Mouse (Mus musculus): ENCODE measurements at regions not wholly inside any gene's neighbourhood (a gene's known extent, or its start where the extent isn't known, plus 50 kb on each side); places are given as distances from the start of the nearest gene placed in this dataset.

DNA sequence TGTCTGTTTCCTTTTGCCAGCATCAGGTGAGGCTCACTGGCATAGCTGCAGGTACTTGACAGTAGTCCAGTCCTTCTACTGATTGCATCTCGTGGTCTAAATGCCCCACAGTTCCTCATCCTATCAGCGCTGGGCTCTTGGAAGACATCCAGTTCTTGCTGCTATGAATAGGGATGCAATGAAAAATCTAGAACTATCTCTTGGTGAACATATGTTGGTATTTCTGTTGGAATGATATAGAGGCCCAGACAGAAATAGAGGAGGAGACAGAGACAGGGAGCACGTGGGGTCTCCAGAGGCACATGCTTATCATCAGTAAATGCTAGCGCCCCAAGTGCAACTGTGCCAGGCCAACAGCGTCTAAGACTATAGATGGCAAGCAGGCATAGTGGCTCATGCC, 81.4 kb upstream of the Ctnnb1 start:
- H3K27me3 ChIP-seq (ENCODE audit: control insufficient read depth, insufficient read depth, low read depth, low read length), result no peaks in the 10 kb centered on the region
- no peak overlapping the region for H3K9ac ChIP-seq (ENCODE audit: low read depth, low read length)
- H3K9me3 ChIP-seq (replicated peaks; ENCODE audit: control insufficient read depth, low read length, poor library complexity, severe bottlenecking), result no peaks in the 10 kb centered on the region
- no peaks in the 10 kb centered on the region for H3K4me1 ChIP-seq (ENCODE audit: control insufficient read depth, insufficient read depth, low read length)
- H3K4me2 ChIP-seq (ENCODE audit: low read length), result no peak overlapping the region
- 87% methylated on average over 5 of the region's 5 CpGs for WGBS
- H3K27ac ChIP-seq (ENCODE audit: low read length), result no peak overlapping the region
- ATAC-seq, result no peak
- H3K4me3 ChIP-seq (ENCODE audit: low read depth, low read length), result no peak overlapping the region
- no peaks in the 10 kb centered on the region for H3K36me3 ChIP-seq (ENCODE audit: control insufficient read depth, insufficient read depth, low read length)

DNA sequence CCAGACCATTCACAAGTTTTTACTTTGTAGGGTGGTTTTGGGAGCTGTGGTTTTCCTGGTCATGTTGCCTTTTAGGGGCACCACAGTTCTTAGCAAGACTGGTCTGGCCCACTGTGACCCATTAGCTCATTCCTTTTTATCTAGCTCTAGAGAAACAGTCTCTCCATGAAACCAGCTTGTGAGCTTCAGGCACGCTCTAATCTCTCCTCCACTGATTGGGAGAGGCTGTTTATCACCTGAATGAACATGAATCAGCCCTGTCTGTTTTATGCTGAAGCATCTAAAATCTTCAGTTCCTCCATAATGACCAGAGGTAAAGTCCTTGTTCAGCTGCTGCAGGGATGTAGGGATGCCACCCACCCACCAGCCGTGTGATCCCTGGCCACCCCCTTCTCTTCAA, 80.1 kb upstream of the Ctnnb1 start:
- Histone ChIP-seq H3K9ac (ENCODE audit: low read depth, low read length) (no peak overlapping the region), H3K27me3 (ENCODE audit: control insufficient read depth, insufficient read depth, low read depth, low read length) (no peaks in the 10 kb centered on the region), H3K36me3 (ENCODE audit: control insufficient read depth, insufficient read depth, low read length) (no peaks in the 10 kb centered on the region), H3K4me3 (ENCODE audit: low read depth, low read length) (no peak overlapping the region), H3K27ac (ENCODE audit: low read length) (no peak overlapping the region), H3K4me1 (ENCODE audit: control insufficient read depth, insufficient read depth, low read length) (no peaks in the 10 kb centered on the region), H3K4me2 (ENCODE audit: low read length) (no peak overlapping the region), H3K9me3 (replicated peaks; ENCODE audit: control insufficient read depth, low read length, poor library complexity, severe bottlenecking) (no peaks in the 10 kb centered on the region)
- no peak for ATAC-seq
- WGBS, result 66% methylated on average over 2 of the region's 2 CpGs

DNA sequence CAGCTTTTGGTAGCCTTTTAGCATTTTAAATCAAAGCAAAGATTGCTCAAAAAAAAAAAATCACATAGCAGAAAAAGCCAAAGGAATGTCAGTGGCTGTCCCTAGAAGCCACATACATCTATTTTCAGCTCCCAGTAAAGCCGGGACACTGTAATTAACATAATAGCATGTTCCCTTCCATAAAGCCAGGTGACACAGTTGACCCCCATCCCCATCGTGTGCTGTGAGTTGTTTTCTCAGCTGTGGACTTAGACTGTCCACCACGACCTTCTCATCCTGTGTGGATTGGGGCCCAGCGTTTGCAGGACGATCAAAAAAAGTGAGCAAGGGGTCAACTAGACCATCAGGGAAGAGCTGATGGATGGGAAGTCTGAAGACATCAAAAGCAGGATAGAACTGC, 78.9 kb upstream of the Ctnnb1 start:
- Histone ChIP-seq H3K36me3 (ENCODE audit: control insufficient read depth, insufficient read depth, low read length) (no peaks in the 10 kb centered on the region), H3K4me1 (ENCODE audit: control insufficient read depth, insufficient read depth, low read length) (no peaks in the 10 kb centered on the region), H3K27me3 (ENCODE audit: control insufficient read depth, insufficient read depth, low read depth, low read length) (no peaks in the 10 kb centered on the region), H3K27ac (ENCODE audit: low read length) (no peak overlapping the region), H3K4me3 (ENCODE audit: low read depth, low read length) (no peak overlapping the region), H3K9ac (ENCODE audit: low read depth, low read length) (no peak overlapping the region), H3K9me3 (replicated peaks; ENCODE audit: control insufficient read depth, low read length, poor library complexity, severe bottlenecking) (no peaks in the 10 kb centered on the region), H3K4me2 (ENCODE audit: low read length) (no peak overlapping the region)
- 80% methylated on average over 5 of the region's 5 CpGs for WGBS
- ATAC-seq, result no peak

DNA sequence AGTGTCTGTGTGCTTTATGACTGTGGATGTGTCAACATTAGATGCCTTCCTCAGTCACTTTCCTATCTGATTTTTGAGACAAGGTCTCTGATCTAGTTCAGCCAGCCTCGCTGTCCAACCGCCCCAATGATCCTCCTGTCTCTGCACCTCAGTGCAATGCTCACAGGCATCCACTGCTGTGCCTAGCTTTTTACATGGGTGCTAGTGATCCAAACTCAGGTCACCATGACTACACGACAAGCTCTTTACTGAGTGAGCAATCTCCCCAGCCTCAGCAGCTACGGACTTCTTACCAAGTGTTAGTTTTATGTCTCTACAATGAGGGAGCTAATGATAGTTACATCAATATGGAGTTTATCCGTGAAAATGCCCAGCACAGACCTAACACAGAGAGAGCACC, 77.1 kb upstream of the Ctnnb1 start:
- Histone ChIP-seq H3K4me1 (ENCODE audit: control insufficient read depth, insufficient read depth, low read length) (no peaks in the 10 kb centered on the region), H3K27ac (ENCODE audit: low read length) (no peak overlapping the region), H3K27me3 (ENCODE audit: control insufficient read depth, insufficient read depth, low read depth, low read length) (no peaks in the 10 kb centered on the region), H3K9me3 (replicated peaks; ENCODE audit: control insufficient read depth, low read length, poor library complexity, severe bottlenecking) (no peaks in the 10 kb centered on the region), H3K4me3 (ENCODE audit: low read depth, low read length) (no peak overlapping the region), H3K9ac (ENCODE audit: low read depth, low read length) (no peak overlapping the region), H3K36me3 (ENCODE audit: control insufficient read depth, insufficient read depth, low read length) (no peaks in the 10 kb centered on the region), H3K4me2 (ENCODE audit: low read length) (no peak overlapping the region)
- WGBS, result 90% methylated on average over 5 of the region's 5 CpGs
- no peak for ATAC-seq

DNA sequence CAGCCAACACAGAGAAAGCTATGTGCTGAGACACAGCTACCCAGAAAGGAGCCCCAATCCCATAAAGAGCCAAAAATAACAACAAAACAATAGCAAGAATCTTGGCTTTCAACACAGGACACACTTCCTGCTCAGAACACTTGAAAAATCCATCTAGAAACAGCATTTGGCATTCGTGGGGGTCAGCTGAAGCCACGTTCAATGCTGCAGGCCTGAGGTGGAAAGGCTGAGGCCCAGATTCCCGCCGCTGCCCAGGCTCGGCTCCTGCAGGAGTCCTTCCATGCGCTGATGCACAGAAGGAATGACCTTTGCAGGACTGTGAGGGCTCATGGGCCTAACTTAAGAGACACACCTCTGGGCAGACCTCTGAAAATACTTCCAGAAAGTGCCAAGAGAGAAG, 76.4 kb upstream of the Ctnnb1 start:
- no peaks in the 10 kb centered on the region for H3K27me3 ChIP-seq (ENCODE audit: control insufficient read depth, insufficient read depth, low read depth, low read length)
- 69% methylated on average over 6 of the region's 6 CpGs for WGBS

DNA sequence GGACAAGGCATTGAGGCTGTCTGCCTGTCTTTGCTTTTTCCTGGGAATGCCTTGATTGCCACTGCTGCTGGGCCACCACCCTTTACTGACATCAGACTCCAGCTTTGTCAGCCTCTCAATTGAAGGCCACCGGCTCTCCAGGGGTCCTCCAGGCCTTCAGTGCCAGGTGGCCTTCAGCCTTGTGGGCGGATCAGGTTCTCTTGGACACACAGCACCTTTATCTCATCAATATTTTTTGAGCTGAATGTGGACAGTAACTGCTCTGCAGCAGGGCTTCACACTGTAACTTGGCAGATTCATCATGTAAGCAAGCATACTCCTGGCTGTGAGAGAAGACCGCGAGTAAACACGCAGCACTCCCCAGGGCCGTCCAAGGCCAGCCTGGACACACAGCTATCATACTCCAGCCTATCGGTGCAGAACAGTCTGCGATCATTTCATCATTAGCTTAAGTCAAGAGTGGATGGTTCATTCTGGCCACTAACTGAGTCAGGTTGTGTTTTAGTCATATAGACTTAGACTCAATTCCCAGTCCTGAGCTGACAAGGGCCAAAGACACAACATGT, 75.9 kb upstream of the Ctnnb1 start:
- Histone ChIP-seq H3K4me3 (ENCODE audit: low read depth, low read length) (no peak overlapping the region), H3K27ac (ENCODE audit: low read length) (no peak overlapping the region), H3K9ac (ENCODE audit: low read depth, low read length) (no peak overlapping the region), H3K9me3 (replicated peaks; ENCODE audit: control insufficient read depth, low read length, poor library complexity, severe bottlenecking) (no peaks in the 10 kb centered on the region), H3K4me1 (ENCODE audit: control insufficient read depth, insufficient read depth, low read length) (no peaks in the 10 kb centered on the region), H3K27me3 (ENCODE audit: control insufficient read depth, insufficient read depth, low read depth, low read length) (no peaks in the 10 kb centered on the region), H3K4me2 (ENCODE audit: low read length) (no peak overlapping the region), H3K36me3 (ENCODE audit: control insufficient read depth, insufficient read depth, low read length) (no peaks in the 10 kb centered on the region)
- WGBS, result 89% methylated on average over 8 of the region's 8 CpGs
- no peak for ATAC-seq

More for the DNA sequence above, 76.4 kb upstream of the Ctnnb1 start:
- Histone ChIP-seq H3K36me3 (ENCODE audit: control insufficient read depth, insufficient read depth, low read length) (no peaks in the 10 kb centered on the region), H3K9me3 (replicated peaks; ENCODE audit: control insufficient read depth, low read length, poor library complexity, severe bottlenecking) (no peaks in the 10 kb centered on the region), H3K4me1 (ENCODE audit: control insufficient read depth, insufficient read depth, low read length) (no peaks in the 10 kb centered on the region), H3K9ac (ENCODE audit: low read depth, low read length) (no peak overlapping the region), H3K4me3 (ENCODE audit: low read depth, low read length) (no peak overlapping the region), H3K4me2 (ENCODE audit: low read length) (no peak overlapping the region), H3K27ac (ENCODE audit: low read length) (no peak overlapping the region)
- ATAC-seq, result no peak

DNA sequence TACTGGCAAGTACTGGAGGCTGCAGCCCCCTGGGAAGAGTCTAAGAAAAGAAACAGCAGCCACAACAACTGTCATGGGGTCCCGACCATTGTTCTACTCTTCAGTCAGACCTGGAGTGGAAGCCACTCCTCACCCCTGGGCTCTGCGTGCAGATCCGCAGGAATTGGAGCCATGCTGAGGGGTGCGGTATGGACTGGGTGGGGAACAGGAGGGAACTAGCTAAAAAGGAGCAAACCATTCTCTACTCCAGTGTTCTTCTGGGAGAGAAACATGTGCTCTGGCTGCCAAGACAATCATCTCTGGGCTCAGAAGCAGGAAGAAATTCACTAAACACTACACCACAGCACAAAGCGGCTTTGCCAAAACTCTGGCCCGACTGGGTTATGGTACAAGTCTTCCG, 74.7 kb upstream of the Ctnnb1 start:
- Histone ChIP-seq H3K4me1 (ENCODE audit: control insufficient read depth, insufficient read depth, low read length) (no peaks in the 10 kb centered on the region), H3K4me2 (ENCODE audit: low read length) (no peak overlapping the region), H3K4me3 (ENCODE audit: low read depth, low read length) (no peak overlapping the region), H3K36me3 (ENCODE audit: control insufficient read depth, insufficient read depth, low read length) (no peaks in the 10 kb centered on the region), H3K27ac (ENCODE audit: low read length) (no peak overlapping the region), H3K9ac (ENCODE audit: low read depth, low read length) (no peak overlapping the region), H3K9me3 (replicated peaks; ENCODE audit: control insufficient read depth, low read length, poor library complexity, severe bottlenecking) (no peaks in the 10 kb centered on the region), H3K27me3 (ENCODE audit: control insufficient read depth, insufficient read depth, low read depth, low read length) (no peaks in the 10 kb centered on the region)
- ATAC-seq, result no peak
- 49% methylated on average over 7 of the region's 7 CpGs for WGBS

DNA sequence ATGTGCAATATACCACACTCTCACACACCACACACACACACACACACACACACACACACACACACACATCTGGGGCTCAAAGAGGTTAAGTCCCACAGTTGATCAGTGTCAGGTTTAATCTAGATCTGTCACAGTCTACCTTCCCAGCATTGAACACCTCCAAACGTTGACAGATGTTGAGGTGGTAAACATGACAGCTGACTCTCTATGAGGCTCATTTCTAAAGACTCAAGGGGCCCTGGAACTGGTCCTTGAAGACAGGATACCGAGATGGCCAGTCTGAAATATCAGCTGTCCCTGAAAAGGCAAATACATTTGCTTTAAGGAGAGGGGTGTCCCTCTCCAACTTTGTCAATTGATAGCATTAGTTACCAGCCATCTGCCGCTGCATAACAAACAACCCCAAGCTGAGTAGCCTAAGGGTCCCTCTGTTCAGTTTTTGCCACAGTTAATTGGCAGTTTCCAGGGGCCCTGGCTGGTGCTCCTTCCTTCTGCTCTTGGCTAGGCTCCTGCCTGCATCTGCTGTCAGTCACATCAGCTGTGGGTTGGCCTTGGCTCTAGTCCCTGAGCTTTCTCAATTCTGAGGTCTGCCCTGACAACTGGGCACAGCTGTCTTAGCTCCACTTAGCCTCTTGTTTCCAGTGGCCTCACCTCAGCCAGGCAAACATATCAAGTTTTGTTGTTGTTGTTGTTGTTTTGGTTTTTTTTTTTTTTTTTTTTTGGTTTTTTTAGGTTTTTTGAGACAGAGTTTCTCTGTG, 73.5 kb upstream of the Ctnnb1 start:
- Histone ChIP-seq H3K27ac (ENCODE audit: low read length) (no peak overlapping the region), H3K4me1 (ENCODE audit: control insufficient read depth, insufficient read depth, low read length) (no peaks in the 10 kb centered on the region), H3K4me2 (ENCODE audit: low read length) (no peak overlapping the region), H3K4me3 (ENCODE audit: low read depth, low read length) (no peak overlapping the region), H3K36me3 (ENCODE audit: control insufficient read depth, insufficient read depth, low read length) (no peaks in the 10 kb centered on the region), H3K9ac (ENCODE audit: low read depth, low read length) (no peak overlapping the region), H3K27me3 (ENCODE audit: control insufficient read depth, insufficient read depth, low read depth, low read length) (no peaks in the 10 kb centered on the region), H3K9me3 (replicated peaks; ENCODE audit: control insufficient read depth, low read length, poor library complexity, severe bottlenecking) (no peaks in the 10 kb centered on the region)
- no peak for ATAC-seq
- WGBS, result 28% methylated on average over 3 of the region's 3 CpGs

DNA sequence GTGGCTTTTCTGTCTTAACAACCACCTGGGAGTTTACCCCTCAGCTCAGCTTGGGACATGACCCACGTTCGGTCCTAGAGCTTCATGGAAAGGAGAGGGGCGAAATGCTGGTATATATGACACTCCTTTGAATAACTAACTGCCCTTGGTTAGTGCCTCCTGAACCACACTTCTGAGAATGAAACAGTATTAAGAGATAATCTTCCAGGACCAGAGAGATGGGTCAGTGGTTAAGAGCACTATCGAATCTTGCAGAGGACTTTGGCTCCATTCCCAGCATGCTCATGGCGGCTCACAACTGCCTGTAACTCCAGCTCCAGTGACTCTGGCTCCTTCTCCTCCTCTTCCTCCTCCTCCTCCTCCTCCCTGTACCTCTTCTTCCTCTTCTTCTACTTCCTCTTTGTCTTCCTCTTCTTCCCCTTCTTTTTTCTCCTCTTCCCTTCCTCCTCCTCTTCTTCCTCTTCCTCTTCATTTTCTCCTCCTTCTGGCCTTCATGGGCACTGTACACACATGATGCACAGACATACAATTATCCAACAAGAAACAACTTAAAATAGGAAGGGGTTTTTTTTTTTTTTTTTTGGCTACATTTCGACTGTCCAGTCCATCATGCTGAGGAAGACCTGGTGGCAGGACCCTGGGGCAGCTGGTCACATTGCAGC, 71.0 kb upstream of the Ctnnb1 start:
- Histone ChIP-seq H3K4me1 (ENCODE audit: control insufficient read depth, insufficient read depth, low read length) (peaks cover 12% of the 10 kb centered on the region), H3K4me3 (ENCODE audit: low read depth, low read length) (no peak overlapping the region), H3K4me2 (ENCODE audit: low read length) (no peak overlapping the region), H3K36me3 (ENCODE audit: control insufficient read depth, insufficient read depth, low read length) (no peaks in the 10 kb centered on the region), H3K27me3 (ENCODE audit: control insufficient read depth, insufficient read depth, low read depth, low read length) (no peaks in the 10 kb centered on the region), H3K27ac (ENCODE audit: low read length) (no peak overlapping the region), H3K9me3 (replicated peaks; ENCODE audit: control insufficient read depth, low read length, poor library complexity, severe bottlenecking) (no peaks in the 10 kb centered on the region), H3K9ac (ENCODE audit: low read depth, low read length) (no peak overlapping the region)
- no peak for ATAC-seq
- WGBS, result 90% methylated on average over 6 of the region's 6 CpGs
